Mouse (Mus musculus): ENCODE results near the gene Wdr20. TPM values are rescaled to one million over a fixed set of nuclear protein-coding genes. Genes with fewer than 3 reads are reported as not detected.

The Wdr20 gene
- polyA plus RNA-seq, 1 experiment from 2014 or later: 8.6 TPM

GRCm38 (mm10) chr12:110843194-110844048 lies 105.7 kb downstream of the Wdr20 start:
- ATAC-seq (ENCODE audit: insufficient read depth): 0 out of 2 replicates have a peak, but pooled peaks have one; percentile 9
- H3K27ac ChIP-seq (replicated peaks): peak overlapping the region; percentile 85
- WGBS (ENCODE audit: insufficient replicate concordance): 16% methylated on average over 32 of the region's 32 CpGs

DNA sequence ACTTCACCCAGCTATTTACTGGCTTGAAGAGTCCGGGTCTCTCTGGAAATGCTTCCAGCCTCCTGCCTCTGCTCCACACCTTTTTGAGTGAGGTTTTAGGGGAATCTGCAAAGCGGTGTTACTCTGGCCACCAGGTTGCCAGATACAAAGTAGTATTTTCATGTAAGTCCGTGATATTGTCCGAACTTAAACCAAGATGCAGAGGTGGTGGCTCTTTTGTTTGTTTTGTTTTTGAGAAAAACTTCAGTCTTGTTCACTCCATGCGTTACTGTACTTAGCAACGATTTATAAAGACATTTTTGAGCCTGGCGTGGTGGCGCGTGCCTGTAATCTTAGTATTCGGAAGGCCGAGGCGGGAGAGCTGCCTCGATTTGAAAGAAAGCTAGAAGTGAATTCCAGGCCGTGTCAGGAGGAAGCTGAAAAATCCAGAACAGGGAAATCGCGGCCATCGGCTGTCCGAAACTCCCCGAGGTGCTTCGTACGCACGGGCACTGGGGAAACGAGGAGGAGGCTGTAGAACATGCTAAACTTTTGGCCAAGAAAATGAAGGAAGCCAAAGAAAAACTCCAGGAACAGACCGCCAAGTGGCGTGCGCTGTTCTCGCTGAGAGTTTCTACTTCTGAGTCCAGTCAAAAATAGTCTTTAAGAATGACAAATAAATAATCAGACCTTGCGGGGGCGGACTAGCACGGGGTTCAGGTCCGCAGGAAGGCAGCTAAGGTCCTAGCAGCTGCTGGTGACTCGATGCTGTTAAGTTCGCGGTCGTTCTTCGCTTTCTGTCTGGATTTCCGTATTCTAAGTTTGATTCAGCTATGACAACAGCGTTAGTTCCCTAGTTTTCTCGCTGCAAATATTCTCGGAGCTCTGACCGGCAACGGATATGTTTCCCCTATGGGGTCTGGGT lies 106.7 kb downstream of the Wdr20 start:
- whole genome bisulfite sequencing (ENCODE audit: insufficient replicate concordance): under 1% methylated on average over 42 of the region's 42 CpGs
- ATAC-seq (ENCODE audit: insufficient read depth): peak; percentile 53
- Histone ChIP-seq H3K9me3 (replicated peaks) (no peaks in the 10 kb centered on the region), H3K4me1 (replicated peaks) (peaks cover 47% of the 10 kb centered on the region), H3K36me3 (replicated peaks) (no peaks in the 10 kb centered on the region), H3K27me3 (peaks cover 16% of the 10 kb centered on the region), H3K27ac (replicated peaks) (peak overlapping the region; percentile 85), H3K4me2 (peak overlapping the region; percentile 97), H3K4me3 (replicated peaks) (peak overlapping the region; percentile 65), H3K9ac (peak overlapping the region; percentile 61)

More at GRCm38 (mm10) chr12:110843194-110844048, 105.7 kb downstream of the Wdr20 start:
- Histone ChIP-seq H3K4me2 (peak overlapping the region; percentile 97), H3K9me3 (replicated peaks) (no peaks in the 10 kb centered on the region), H3K9ac (peak overlapping the region; percentile 61), H3K4me3 (replicated peaks) (peak overlapping the region; percentile 65), H3K36me3 (replicated peaks) (no peaks in the 10 kb centered on the region), H3K27me3 (peaks cover 17% of the 10 kb centered on the region), H3K4me1 (replicated peaks) (peaks cover 47% of the 10 kb centered on the region)

DNA sequence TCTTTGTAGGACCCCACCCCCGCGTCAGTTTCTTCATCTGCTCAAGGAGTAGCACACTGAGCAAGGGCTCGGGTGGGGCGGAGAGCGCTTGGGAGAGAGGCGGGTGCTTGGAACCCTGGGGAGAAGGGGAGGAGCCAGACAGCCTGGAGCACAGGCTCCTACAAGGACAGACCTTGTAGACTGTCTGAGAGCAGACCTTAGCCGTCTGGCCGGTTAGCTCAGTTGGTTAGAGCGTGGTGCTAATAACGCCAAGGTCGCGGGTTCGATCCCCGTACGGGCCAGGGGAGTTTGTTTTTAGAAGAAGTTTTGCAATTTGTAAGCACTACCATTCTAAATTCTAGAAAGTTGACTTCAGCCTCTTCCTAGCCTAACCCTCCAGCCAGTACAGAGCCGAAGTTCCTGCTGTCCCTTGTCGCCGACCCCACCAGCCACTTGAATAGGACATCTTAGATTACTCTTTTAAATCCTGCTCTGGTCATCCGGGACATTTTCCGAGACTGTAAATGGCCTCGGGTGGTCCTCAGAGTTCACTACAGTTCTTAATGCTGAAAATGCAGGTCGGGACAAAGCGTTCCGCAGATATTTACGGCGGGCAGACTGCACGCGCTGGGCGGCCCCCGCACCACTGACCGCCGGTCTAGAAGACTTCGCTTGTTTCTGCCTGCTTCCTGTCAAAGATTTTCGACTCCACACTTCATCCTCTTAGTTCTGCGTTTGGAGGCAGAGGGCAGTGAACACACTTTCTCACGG lies 107.6 kb downstream of the Wdr20 start:
- Histone ChIP-seq H3K27me3 (peaks cover 8% of the 10 kb centered on the region), H3K27ac (replicated peaks) (peak overlapping the region; percentile 85), H3K9ac (peak overlapping the region; percentile 61), H3K9me3 (replicated peaks) (no peaks in the 10 kb centered on the region), H3K4me3 (replicated peaks) (peak overlapping the region; percentile 65), H3K4me2 (peak overlapping the region; percentile 97), H3K36me3 (replicated peaks) (no peaks in the 10 kb centered on the region), H3K4me1 (replicated peaks) (peaks cover 48% of the 10 kb centered on the region)
- peak; percentile 92 for ATAC-seq (ENCODE audit: insufficient read depth)
- WGBS (ENCODE audit: insufficient replicate concordance): under 1% methylated on average over 36 of the region's 36 CpGs

GRCm38 (mm10) chr12:110846191-110846765 lies 108.5 kb downstream of the Wdr20 start:
- no peaks in the 10 kb centered on the region for H3K36me3 ChIP-seq (replicated peaks)
- peak overlapping the region; percentile 55; the same call in 1 of the 2 replicates for H3K9ac ChIP-seq
- H3K27ac ChIP-seq (replicated peaks): no peak overlapping the region
- no peak for ATAC-seq (ENCODE audit: insufficient read depth)
- H3K4me2 ChIP-seq: peak overlapping the region; percentile 97
- peak overlapping the region; percentile 65 for H3K4me3 ChIP-seq (replicated peaks)
- no peaks in the 10 kb centered on the region for H3K9me3 ChIP-seq (replicated peaks)
- peaks cover 7% of the 10 kb centered on the region for H3K27me3 ChIP-seq
- WGBS (ENCODE audit: insufficient replicate concordance): 76% methylated on average over 6 of the region's 6 CpGs
- H3K4me1 ChIP-seq (replicated peaks): peaks cover 51% of the 10 kb centered on the region

DNA sequence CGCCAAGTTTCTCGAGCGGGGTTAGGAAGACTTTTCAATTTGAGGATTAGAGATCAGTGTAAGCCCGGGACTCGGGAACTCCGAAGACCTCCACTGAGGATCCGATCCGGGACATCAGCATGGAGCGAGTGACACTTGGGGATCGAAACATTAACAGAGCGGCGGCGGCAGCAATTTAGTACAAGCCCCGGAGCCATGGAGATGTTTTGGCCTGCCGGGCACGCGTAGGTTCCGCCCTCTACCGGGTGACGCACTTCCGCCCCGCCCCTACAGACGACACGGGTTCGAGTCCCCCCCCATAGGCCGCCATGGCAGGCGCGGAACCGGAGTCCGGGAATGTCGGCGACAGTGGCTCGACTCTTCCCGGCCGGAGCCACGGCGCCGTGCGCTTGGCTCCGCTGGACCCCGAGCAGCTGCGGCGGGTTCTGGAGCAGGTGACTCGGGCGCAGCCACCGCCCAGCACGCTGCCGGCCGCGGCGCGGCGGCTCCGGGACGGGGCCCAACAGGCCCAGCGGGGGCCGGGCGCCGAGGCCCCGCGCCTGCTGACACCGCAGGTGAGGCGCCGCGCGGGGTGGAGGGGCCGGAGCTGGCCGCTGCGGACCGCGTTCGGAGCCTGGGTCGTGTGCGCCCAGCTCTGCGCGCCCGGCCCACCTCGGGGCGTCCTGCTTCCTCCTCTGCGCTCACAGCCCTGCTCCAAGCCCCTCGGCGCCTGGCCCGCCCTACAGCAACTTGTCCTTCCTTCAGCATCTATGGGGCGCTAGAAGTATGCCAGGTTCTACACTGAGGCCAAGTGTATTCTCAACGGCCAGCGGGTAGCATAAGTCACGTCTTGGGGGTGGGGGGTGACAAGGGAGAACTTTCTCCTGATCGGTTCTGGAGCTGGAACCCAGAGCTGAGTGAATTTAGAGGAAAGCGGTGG lies 112.5 kb downstream of the Wdr20 start, which contains the start of gene Zfp839:
TSS of gene Zfp839 (plus strand) at position 244 of the 919 bp plus-strand sequence.
- peak; percentile 64 for ATAC-seq (ENCODE audit: insufficient read depth)
- peak within 1 kb of the TSS; percentile 78 for H3K27ac ChIP-seq (replicated peaks)
- WGBS (ENCODE audit: insufficient replicate concordance): under 1% methylated on average over 82 of the region's 89 CpGs
- peaks cover 47% of the 10 kb centered on the region for H3K4me1 ChIP-seq (replicated peaks)
- H3K4me2 ChIP-seq: peak within 1 kb of the TSS; percentile 91
- no peaks in the 10 kb centered on the region for H3K9me3 ChIP-seq (replicated peaks)
- H3K4me3 ChIP-seq (replicated peaks): peak within 1 kb of the TSS; percentile 81
- H3K36me3 ChIP-seq (replicated peaks): peaks cover 4% of the 10 kb centered on the region; the same call in 1 of the 2 replicates
- H3K9ac ChIP-seq: peak within 1 kb of the TSS; percentile 80
- H3K27me3 ChIP-seq: peaks cover 7% of the 10 kb centered on the region

GRCm38 (mm10) chr12:110850929-110851256 lies 113.1 kb downstream of the Wdr20 start:
- Histone ChIP-seq H3K9me3 (replicated peaks) (no peaks in the 10 kb centered on the region), H3K27ac (replicated peaks) (peak overlapping the region; percentile 78), H3K4me2 (peak overlapping the region; percentile 91), H3K4me1 (replicated peaks) (peaks cover 47% of the 10 kb centered on the region), H3K27me3 (peaks cover 7% of the 10 kb centered on the region), H3K9ac (peak overlapping the region; percentile 80), H3K36me3 (replicated peaks) (peaks cover 10% of the 10 kb centered on the region), H3K4me3 (replicated peaks) (peak overlapping the region; percentile 81)
- 0 out of 2 replicates have a peak, but pooled peaks have one; percentile 2 for ATAC-seq (ENCODE audit: insufficient read depth)
- WGBS (ENCODE audit: insufficient replicate concordance): 8% methylated on average over 9 of the region's 9 CpGs

DNA sequence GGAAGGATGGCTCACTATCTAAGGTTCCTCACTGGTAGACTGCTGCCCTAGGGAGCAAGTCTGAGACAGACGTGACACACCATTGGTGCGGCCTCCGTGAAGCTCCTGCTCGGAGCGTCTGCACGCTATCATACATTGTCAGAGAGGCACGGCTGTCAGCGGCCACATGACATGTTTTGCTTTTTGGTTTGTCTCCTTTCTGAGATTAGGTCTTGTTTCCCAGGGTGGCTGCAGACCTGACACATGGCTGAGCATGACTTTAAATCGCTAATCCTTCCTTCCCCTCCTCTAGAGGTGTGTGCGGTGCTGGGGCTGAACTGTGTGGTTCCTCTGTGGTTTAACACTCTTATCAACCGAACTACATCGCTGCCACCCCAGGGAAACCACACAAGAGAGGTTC lies 113.7 kb downstream of the Wdr20 start:
- Histone ChIP-seq H3K4me2 (peak overlapping the region; percentile 91), H3K9me3 (replicated peaks) (no peaks in the 10 kb centered on the region), H3K27ac (replicated peaks) (peak overlapping the region; percentile 78), H3K4me3 (replicated peaks) (peak overlapping the region; percentile 81), H3K4me1 (replicated peaks) (peaks cover 47% of the 10 kb centered on the region), H3K36me3 (replicated peaks) (peaks cover 14% of the 10 kb centered on the region), H3K9ac (peak overlapping the region; percentile 80; the same call in 1 of the 2 replicates), H3K27me3 (peaks cover 7% of the 10 kb centered on the region)
- ATAC-seq (ENCODE audit: insufficient read depth): peak; percentile 64
- WGBS (ENCODE audit: insufficient replicate concordance): 14% methylated on average over 12 of the region's 12 CpGs

DNA sequence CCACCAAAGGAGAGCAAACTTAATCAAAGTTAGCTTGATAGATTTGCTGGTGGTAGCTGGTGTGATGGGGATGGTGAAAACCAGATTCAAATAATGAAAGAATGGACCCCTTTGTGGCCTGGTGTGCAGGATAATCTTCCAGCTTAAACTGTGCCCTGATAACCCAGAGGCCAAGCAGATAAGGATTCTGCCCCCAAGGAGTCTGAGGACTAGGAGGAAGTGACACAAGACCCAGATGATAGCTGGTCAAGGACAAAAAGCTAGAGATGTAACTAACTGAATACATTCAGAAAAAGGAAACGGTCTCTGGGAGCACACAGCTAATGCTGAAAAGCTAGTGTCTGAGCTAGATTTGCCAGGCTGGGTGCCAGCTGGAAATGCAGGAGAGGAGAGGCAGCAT lies 114.2 kb downstream of the Wdr20 start:
- Histone ChIP-seq H3K4me1 (replicated peaks) (peaks cover 50% of the 10 kb centered on the region), H3K4me3 (replicated peaks) (no peak overlapping the region), H3K27me3 (peaks cover 7% of the 10 kb centered on the region), H3K36me3 (replicated peaks) (peaks cover 14% of the 10 kb centered on the region), H3K9me3 (replicated peaks) (no peaks in the 10 kb centered on the region), H3K27ac (replicated peaks) (no peak overlapping the region), H3K4me2 (peak overlapping the region; percentile 91), H3K9ac (no peak overlapping the region)
- no peak for ATAC-seq (ENCODE audit: insufficient read depth)
- WGBS (ENCODE audit: insufficient replicate concordance): 22% methylated on average over 1 of the region's 1 CpGs

All from liver, embryonic 15.5 days (tissue).